Mouse (Mus musculus) small intestine, adult 2 months (tissue): ENCODE results near the gene Ninj2.

Source experiments
- CTCF ChIP-seq: fragments of 200-500 bp; IDR thresholded peaks from 2 replicates; pipeline ENCODE4 v1.5.1; 2012; ENCODE audit warnings: low read depth, mild to moderate bottlenecking, control low read depth, inconsistent platforms, low read length, moderate library complexity, mixed read lengths; ENCODE audit not compliant: insufficient replicate concordance, insufficient read length; ENCODE audit errors: extremely low read depth
- POLR2A ChIP-seq: fragments of 200-500 bp; IDR thresholded peaks from 2 replicates; pipeline ENCODE4 v1.6.1; 2012; ENCODE audit warnings: low read depth, mild to moderate bottlenecking, control low read depth, inconsistent platforms, low read length, moderate library complexity

- no peak for TF ChIP-seq POLR2A
- no peak for TF ChIP-seq CTCF
Observed at GRCm38 (mm10) chr6:120062934-120063333, 30.2 kb upstream of the Ninj2 start.
